Mouse (Mus musculus) limb, embryonic 14.5 days (tissue): ENCODE results near the gene Cant1. TPM values are rescaled to one million over a fixed set of nuclear protein-coding genes. Genes with fewer than 3 reads are reported as not detected.

Experiments
- ATAC-seq: fragments of 200-750 bp; cut with Nextera tagmentation; 2 replicates; pipeline ENCODE4 v1.8.0; 2017; ENCODE audit warnings: low read depth, moderate number of reproducible peaks, moderate TSS enrichment; ENCODE audit not compliant: low FRiP score
- DNase-seq: peaks from one replicate; pipeline ENCODE4 v3.0.0-alpha.2; 2015; ENCODE audit warnings: low spot score
- H3K27ac ChIP-seq: fragments of 300-500 bp; sonication (generic); replicated peaks from 2 replicates; pipeline ENCODE4 v1.5.1; 2014; ENCODE audit warnings: low read depth, mild to moderate bottlenecking, low read length, moderate library complexity, mixed read lengths
- H3K27me3 ChIP-seq: fragments of 300-500 bp; sonication (generic); 2 replicates; pipeline ENCODE4 v1.6.1; 2014; ENCODE audit warnings: low read length, mixed read lengths; ENCODE audit not compliant: control insufficient read depth, insufficient read depth
- H3K36me3 ChIP-seq: fragments of 300-500 bp; sonication (generic); 2 replicates; pipeline ENCODE4 v1.6.1; 2014; ENCODE audit warnings: mild to moderate bottlenecking, low read length, moderate library complexity, mixed read lengths; ENCODE audit not compliant: control insufficient read depth, insufficient read depth
- H3K4me1 ChIP-seq: fragments of 300-500 bp; sonication (generic); 2 replicates; pipeline ENCODE4 v1.6.1; 2014; ENCODE audit warnings: antibody characterized with exemption, low read length, mixed read lengths; ENCODE audit not compliant: control insufficient read depth, insufficient read depth
- H3K4me2 ChIP-seq: fragments of 300-500 bp; sonication (generic); replicated peaks from 2 replicates; pipeline ENCODE4 v1.6.1; 2014; ENCODE audit warnings: low read depth, mild to moderate bottlenecking, low read length, moderate library complexity; ENCODE audit not compliant: severe bottlenecking
- H3K4me3 ChIP-seq: fragments of 300-500 bp; sonication (generic); replicated peaks from 2 replicates; pipeline ENCODE4 v1.5.1; 2014; ENCODE audit warnings: low read length
- H3K9ac ChIP-seq: fragments of 300-500 bp; sonication (generic); 2 replicates; pipeline ENCODE4 v1.6.1; 2014; ENCODE audit warnings: mild to moderate bottlenecking, low read depth, low read length, moderate library complexity; ENCODE audit not compliant: severe bottlenecking
- H3K9me3 ChIP-seq: fragments of 300-500 bp; sonication (generic); 2 replicates; pipeline ENCODE4 v1.6.1; 2016; ENCODE audit warnings: low read length; ENCODE audit not compliant: control insufficient read depth
- POLR2A ChIP-seq: fragments of 200-500 bp; IDR thresholded peaks from 2 replicates; pipeline ENCODE4 v1.8.0; 2012; ENCODE audit warnings: inconsistent platforms, mild to moderate bottlenecking, moderate library complexity, borderline replicate concordance; ENCODE audit not compliant: insufficient read depth, insufficient read length; ENCODE audit errors: extremely low read depth
- WGBS: fragments of 180-500 bp; shearing (Covaris S2); extraction: QIAGEN DNeasy Blood & Tissue Kit; methylation state at CpG from one replicate; pipeline ENCODE4 v1.1.7; 2014; 5-methylcytosine and 5-hydroxymethylcytosine counted together
- polyA plus RNA-seq, 2 experiments: library from polyadenylated mRNA; depleted of rRNA in 1 of 2; stranded (reverse) in 1 of 2; unstranded in 1 of 2; fragments of >200 nt; fragmentation: Nextera tagmentation in 1 of 2; extraction: Ambion mirVana in 1 of 2; gene quantifications; 2 replicates each; pipeline versions ENCODE4 v1.2.1 to v1.2.3; 2012 to 2014

Cant1 gene
- polyA plus RNA-seq, 2 experiments = 29.3 to 47.7 TPM

GRCm38 (mm10) chr11:118456937-118457336 lies 38.1 kb upstream of the Cant1 start:
- H3K9ac ChIP-seq = no peak overlapping the region
- H3K4me2 ChIP-seq = no peak overlapping the region
- no peak overlapping the region for H3K4me3 ChIP-seq
- H3K27ac ChIP-seq = no peak overlapping the region
- DNase-seq = no peak
- H3K4me1 ChIP-seq = no peaks in the 10 kb centered on the region
- TF ChIP-seq POLR2A = no peak
- H3K36me3 ChIP-seq = no peaks in the 10 kb centered on the region
- no peaks in the 10 kb centered on the region for H3K27me3 ChIP-seq
- H3K9me3 ChIP-seq = no peaks in the 10 kb centered on the region
- 79% methylated on average over 11 of the region's 11 CpGs for WGBS
- ATAC-seq = no peak

DNA sequence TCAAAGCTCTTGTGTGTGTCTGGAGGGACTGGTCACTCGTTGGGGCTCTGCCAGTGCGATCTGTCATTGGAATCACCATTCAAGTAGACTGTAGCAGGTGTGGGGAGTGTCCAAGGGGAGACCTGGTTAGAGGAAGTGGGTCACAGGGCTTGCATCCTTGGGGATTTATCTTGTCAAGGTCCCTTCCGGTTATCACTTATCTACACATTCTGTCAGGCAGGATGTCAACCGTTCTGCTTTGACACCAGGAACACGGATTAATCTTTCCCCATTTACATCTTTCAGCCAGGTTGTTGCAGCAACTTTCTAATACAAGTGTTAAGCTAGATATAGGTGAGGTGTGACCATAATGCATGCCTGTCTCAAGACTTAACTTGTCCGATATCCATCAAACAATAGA lies 36.9 kb upstream of the Cant1 start:
- TF ChIP-seq POLR2A = no peak
- DNase-seq (no peak), ATAC-seq (no peak)
- Histone ChIP-seq H3K4me1 (no peaks in the 10 kb centered on the region), H3K36me3 (no peaks in the 10 kb centered on the region), H3K4me3 (no peak overlapping the region), H3K27ac (no peak overlapping the region), H3K9me3 (no peaks in the 10 kb centered on the region), H3K4me2 (no peak overlapping the region), H3K9ac (no peak overlapping the region), H3K27me3 (no peaks in the 10 kb centered on the region)
- 82% methylated on average over 6 of the region's 6 CpGs for WGBS

DNA sequence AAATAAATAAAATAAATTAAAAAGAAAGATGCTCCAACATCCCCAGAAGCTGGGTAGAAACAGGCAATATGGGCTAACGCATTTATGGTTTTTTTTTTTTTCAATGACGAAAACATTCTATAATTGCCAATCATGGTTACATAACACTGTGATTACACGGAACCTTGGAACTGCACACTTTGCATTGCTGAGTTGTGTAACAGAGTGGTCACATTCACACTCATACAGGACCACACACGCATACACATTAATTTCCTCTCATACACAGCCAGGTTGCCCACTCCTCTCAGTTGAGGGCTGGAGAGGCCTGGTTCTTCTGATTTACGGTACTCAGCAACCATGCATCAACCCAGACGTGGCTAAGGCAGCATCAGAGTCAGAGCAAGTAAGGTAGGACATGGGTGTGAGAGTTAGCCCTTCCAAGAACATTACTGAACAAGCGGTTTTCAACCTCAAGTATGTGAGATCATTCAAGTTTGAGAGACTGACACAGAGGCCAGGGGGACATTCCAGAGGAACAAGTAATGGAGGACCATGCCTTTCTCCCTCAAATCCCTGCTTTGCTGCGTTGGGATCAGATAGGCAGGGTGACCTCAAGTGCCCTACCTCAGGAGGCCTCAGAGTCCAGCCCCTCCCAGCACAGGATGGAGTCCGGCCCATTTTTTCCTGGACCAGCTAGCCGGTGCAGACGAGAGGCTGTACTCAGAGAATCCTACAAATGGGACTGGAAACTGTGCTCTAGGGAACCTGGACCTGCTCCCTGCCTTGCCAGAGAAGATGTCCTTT lies 35.2 kb upstream of the Cant1 start:
- no peak overlapping the region for H3K9ac ChIP-seq
- WGBS = 70% methylated on average over 11 of the region's 11 CpGs
- no peak overlapping the region for H3K27ac ChIP-seq
- DNase-seq = no peak
- no peaks in the 10 kb centered on the region for H3K4me1 ChIP-seq
- H3K27me3 ChIP-seq = no peaks in the 10 kb centered on the region
- no peak overlapping the region for H3K4me2 ChIP-seq
- no peaks in the 10 kb centered on the region for H3K36me3 ChIP-seq
- no peaks in the 10 kb centered on the region for H3K9me3 ChIP-seq
- ATAC-seq = no peak
- TF ChIP-seq POLR2A = no peak
- H3K4me3 ChIP-seq = no peak overlapping the region

GRCm38 (mm10) chr11:118452955-118453354 lies 34.1 kb upstream of the Cant1 start:
- TF ChIP-seq POLR2A = no peak
- no peak for ATAC-seq
- Histone ChIP-seq H3K9ac (no peak overlapping the region), H3K27ac (no peak overlapping the region), H3K27me3 (no peaks in the 10 kb centered on the region), H3K36me3 (no peaks in the 10 kb centered on the region; the same call in 1 of the 2 replicates), H3K4me3 (no peak overlapping the region), H3K4me2 (no peak overlapping the region), H3K9me3 (no peaks in the 10 kb centered on the region), H3K4me1 (no peaks in the 10 kb centered on the region)
- 71% methylated on average over 2 of the region's 2 CpGs for whole genome bisulfite sequencing
- no peak for DNase-seq

DNA sequence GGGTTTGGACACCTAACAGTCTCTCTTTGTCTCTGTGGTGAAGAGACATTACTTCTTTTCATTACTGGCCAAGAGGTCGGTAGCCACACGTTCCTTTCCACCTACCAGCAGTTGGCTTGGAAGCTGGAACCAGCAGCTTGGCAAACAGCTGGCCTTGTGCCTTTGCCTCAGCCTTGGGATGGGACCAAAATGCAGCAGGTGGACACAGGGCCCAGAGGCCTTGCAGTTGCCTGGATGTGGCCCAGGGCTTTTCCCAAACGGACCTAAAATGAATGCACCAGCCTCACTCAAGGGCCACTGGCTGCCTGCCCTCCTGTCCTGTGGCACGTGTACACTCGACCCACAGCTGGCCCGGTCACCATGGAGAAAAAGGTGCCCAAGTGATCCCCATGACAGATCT lies 32.3 kb upstream of the Cant1 start:
- no peak for TF ChIP-seq POLR2A
- Histone ChIP-seq H3K27ac (no peak overlapping the region), H3K27me3 (no peaks in the 10 kb centered on the region), H3K9me3 (no peaks in the 10 kb centered on the region), H3K4me1 (no peaks in the 10 kb centered on the region; the same call in 1 of the 2 replicates), H3K9ac (no peak overlapping the region), H3K4me2 (no peak overlapping the region), H3K4me3 (no peak overlapping the region), H3K36me3 (no peaks in the 10 kb centered on the region; the same call in 1 of the 2 replicates)
- DNase-seq (no peak), ATAC-seq (no peak)
- 80% methylated on average over 6 of the region's 6 CpGs for WGBS
